Mouse (Mus musculus) MEL (cell line): ENCODE data around the gene Hmgb1. TPM values are rescaled to one million over a fixed set of nuclear protein-coding genes. Genes with fewer than 3 reads are reported as not detected.

Experiments used
- DNase-seq: peaks from one replicate; pipeline ENCODE4 v3.0.0; 2011; ENCODE audit warnings: low read depth, low spot score
- H3K27ac ChIP-seq: 2 replicates; pipeline ENCODE4 v1.5.1; 2012; ENCODE audit warnings: low read depth, mild to moderate bottlenecking, control low read depth, low read length, moderate library complexity; ENCODE audit not compliant: control insufficient read depth
- H3K27me3 ChIP-seq, 2 experiments: fragments of 150-350 bp in 1 of 2; sonication (generic) in 1 of 2; 2 replicates each; pipeline ENCODE4 v1.6.1; 2012; ENCODE audit warnings: low read length in 2 of 2, mild to moderate bottlenecking in 2 of 2, improper control_type of control experiment in 1 of 2, moderate library complexity in 1 of 2; ENCODE audit not compliant: insufficient read depth in 2 of 2, control insufficient read depth in 1 of 2
- H3K36me3 ChIP-seq, 2 experiments: 2 replicates each; pipeline ENCODE4 v1.6.1; 2012 to 2014; ENCODE audit warnings: low read length in 2 of 2, improper control_type of control experiment in 1 of 2, inconsistent platforms in 1 of 2, mild to moderate bottlenecking in 1 of 2; ENCODE audit not compliant: insufficient read depth in 2 of 2, control insufficient read depth in 1 of 2
- H3K4me1 ChIP-seq, 2 experiments: fragments of 150-350 bp in 1 of 2; sonication (generic) in 1 of 2; 2 replicates each; pipeline ENCODE4 v1.6.1; 2012; ENCODE audit warnings: low read length in 2 of 2, improper control_type of control experiment in 1 of 2, mild to moderate bottlenecking in 1 of 2; ENCODE audit not compliant: insufficient read depth in 2 of 2, control insufficient read depth in 1 of 2
- H3K4me3 ChIP-seq, 2 experiments: fragments of 150-350 bp in 1 of 2; sonication (generic) in 1 of 2; 2 replicates each; pipeline ENCODE4 v1.5.1; 2012; ENCODE audit warnings: low read depth in 2 of 2, low read length in 2 of 2, mild to moderate bottlenecking in 2 of 2, moderate library complexity in 2 of 2, control low read depth in 1 of 2, improper control_type of control experiment in 1 of 2; ENCODE audit not compliant: control insufficient read depth in 1 of 2, insufficient read depth in 1 of 2
- H3K79me2 ChIP-seq: 2 replicates; pipeline ENCODE4 v1.6.1; 2012; ENCODE audit warnings: mild to moderate bottlenecking, low read length, moderate library complexity; ENCODE audit not compliant: control insufficient read depth, poor library complexity, insufficient read depth
- H3K9ac ChIP-seq: 2 replicates; pipeline ENCODE4 v1.6.1; 2012; ENCODE audit warnings: low read depth, mild to moderate bottlenecking, control low read depth, low read length, moderate library complexity; ENCODE audit not compliant: control insufficient read depth, poor library complexity, severe bottlenecking
- H3K9me3 ChIP-seq: fragments of 150-350 bp; sonication (generic); replicated peaks from 2 replicates; pipeline ENCODE4 v1.6.1; 2012; ENCODE audit warnings: mild to moderate bottlenecking, low read length, improper control_type of control experiment, moderate library complexity; ENCODE audit not compliant: insufficient read depth
- BHLHE40 ChIP-seq: IDR thresholded peaks from 2 replicates; pipeline ENCODE4 v1.6.1; 2012; ENCODE audit warnings: low read depth, mild to moderate bottlenecking, inconsistent platforms, low read length, improper control_type of control experiment, borderline replicate concordance
- CHD1 ChIP-seq: IDR thresholded peaks from 2 replicates; pipeline ENCODE4 v1.6.1; 2012; ENCODE audit warnings: low read depth, mild to moderate bottlenecking, inconsistent platforms, low read length, improper control_type of control experiment
- CHD2 ChIP-seq: IDR thresholded peaks from 2 replicates; pipeline ENCODE4 v1.6.1; 2011; ENCODE audit warnings: low read length, improper control_type of control experiment
- ELF1 ChIP-seq: IDR thresholded peaks from 2 replicates; pipeline ENCODE4 v1.6.1; 2014; ENCODE audit warnings: low read depth, mild to moderate bottlenecking, inconsistent platforms, low read length, improper control_type of control experiment, moderate library complexity
- EP300 ChIP-seq, 2 experiments: IDR thresholded peaks; 2 replicates each; pipeline ENCODE4 v1.6.1; 2011; ENCODE audit warnings: improper control_type of control experiment in 2 of 2, low read length in 2 of 2, low read depth in 1 of 2, mild to moderate bottlenecking in 1 of 2
- ETS1 ChIP-seq: IDR thresholded peaks from 2 replicates; pipeline ENCODE4 v1.6.1; 2012; ENCODE audit warnings: low read depth, mild to moderate bottlenecking, inconsistent platforms, low read length, improper control_type of control experiment, moderate library complexity
- GABPA ChIP-seq: IDR thresholded peaks from 2 replicates; pipeline ENCODE4 v1.6.1; 2012; ENCODE audit warnings: low read depth, mild to moderate bottlenecking, inconsistent platforms, low read length, improper control_type of control experiment, moderate library complexity
- GATA1 ChIP-seq: IDR thresholded peaks from 2 replicates; pipeline ENCODE4 v1.6.1; 2011; ENCODE audit warnings: low read depth, low read length, improper control_type of control experiment
- MAFK ChIP-seq: IDR thresholded peaks from 2 replicates; pipeline ENCODE4 v1.6.1; 2011; ENCODE audit warnings: low read depth, mild to moderate bottlenecking, low read length, improper control_type of control experiment, borderline replicate concordance
- MEF2A ChIP-seq: IDR thresholded peaks from 2 replicates; pipeline ENCODE4 v1.6.1; 2014; ENCODE audit warnings: low read depth, mild to moderate bottlenecking, inconsistent platforms, low read length, improper control_type of control experiment; ENCODE audit not compliant: poor library complexity, insufficient replicate concordance, severe bottlenecking; ENCODE audit errors: extremely low read depth
- MYB ChIP-seq: IDR thresholded peaks from 2 replicates; pipeline ENCODE4 v1.6.1; 2011; ENCODE audit warnings: mild to moderate bottlenecking, low read depth, low read length, improper control_type of control experiment
- MYC ChIP-seq: IDR thresholded peaks from 2 replicates; pipeline ENCODE4 v1.6.1; 2011; ENCODE audit warnings: low read depth, mild to moderate bottlenecking, low read length, improper control_type of control experiment, moderate library complexity
- NRF1 ChIP-seq: IDR thresholded peaks from 2 replicates; pipeline ENCODE4 v1.6.1; 2014; ENCODE audit warnings: low read depth, mild to moderate bottlenecking, inconsistent platforms, low read length, improper control_type of control experiment, moderate library complexity; ENCODE audit not compliant: poor library complexity, insufficient read depth, severe bottlenecking
- POLR2A ChIP-seq, 2 experiments: IDR thresholded peaks; 2 replicates each; pipeline ENCODE4 v1.6.1; 2011 to 2012; ENCODE audit warnings: low read length in 2 of 2, mild to moderate bottlenecking in 2 of 2, control low read depth in 1 of 2, improper control_type of control experiment in 1 of 2, low read depth in 1 of 2, moderate library complexity in 1 of 2; ENCODE audit not compliant: control insufficient read depth in 1 of 2, insufficient read depth in 1 of 2, poor library complexity in 1 of 2
- RCOR1 ChIP-seq: IDR thresholded peaks from 2 replicates; pipeline ENCODE4 v1.6.1; 2012; ENCODE audit warnings: low read depth, mild to moderate bottlenecking, inconsistent platforms, low read length, improper control_type of control experiment
- SIN3A ChIP-seq: IDR thresholded peaks from 2 replicates; pipeline ENCODE4 v1.6.1; 2012; ENCODE audit warnings: low read length, improper control_type of control experiment, inconsistent platforms
- TAL1 ChIP-seq: IDR thresholded peaks from 2 replicates; pipeline ENCODE4 v1.6.1; 2012; ENCODE audit warnings: mild to moderate bottlenecking, inconsistent platforms, low read length, moderate library complexity, mixed read lengths
- TCF12 ChIP-seq: IDR thresholded peaks from 2 replicates; pipeline ENCODE4 v1.6.1; 2014; ENCODE audit warnings: low read depth, mild to moderate bottlenecking, inconsistent platforms, low read length, improper control_type of control experiment, moderate library complexity
- UBTF ChIP-seq: IDR thresholded peaks from 2 replicates; pipeline ENCODE4 v1.6.1; 2012; ENCODE audit warnings: low read depth, mild to moderate bottlenecking, inconsistent platforms, low read length, improper control_type of control experiment, moderate library complexity, borderline replicate concordance; ENCODE audit not compliant: insufficient read depth
- ZC3H11A ChIP-seq: IDR thresholded peaks from 2 replicates; pipeline ENCODE4 v1.6.1; 2012; ENCODE audit warnings: low read depth, mild to moderate bottlenecking, inconsistent platforms, low read length, improper control_type of control experiment
- ZKSCAN1 ChIP-seq: IDR thresholded peaks from 2 replicates; pipeline ENCODE4 v1.6.1; 2012; ENCODE audit warnings: low read depth, mild to moderate bottlenecking, inconsistent platforms, low read length, improper control_type of control experiment, moderate library complexity
- ZNF384 ChIP-seq: IDR thresholded peaks from 2 replicates; pipeline ENCODE4 v1.6.1; 2012; ENCODE audit warnings: low read depth, mild to moderate bottlenecking, inconsistent platforms, low read length, improper control_type of control experiment
- polyA plus RNA-seq, 2 experiments: library from polyadenylated mRNA; stranded (reverse) in 1 of 2; unstranded in 1 of 2; fragments of >175 nt in 1 of 2; fragments of >200 nt in 1 of 2; gene quantifications; 2 replicates each; pipeline versions ENCODE4 v1.2.1 to v1.2.4; 2012; ENCODE audit warnings: low replicate concordance in 2 of 2, low read depth in 1 of 2; ENCODE audit not compliant: insufficient read length in 2 of 2, insufficient read depth in 1 of 2, missing spikeins in 1 of 2
- total RNA-seq: library from RNA; depleted of rRNA; stranded (reverse); fragments of 300-350 nt; gene quantifications from 2 replicates; pipeline ENCODE4 v1.2.3, GENCODE M21; 2012

Hmgb1 gene
- total and polyA plus RNA-seq, 3 experiments: 600 to 678 TPM; not detected in 1

DNA sequence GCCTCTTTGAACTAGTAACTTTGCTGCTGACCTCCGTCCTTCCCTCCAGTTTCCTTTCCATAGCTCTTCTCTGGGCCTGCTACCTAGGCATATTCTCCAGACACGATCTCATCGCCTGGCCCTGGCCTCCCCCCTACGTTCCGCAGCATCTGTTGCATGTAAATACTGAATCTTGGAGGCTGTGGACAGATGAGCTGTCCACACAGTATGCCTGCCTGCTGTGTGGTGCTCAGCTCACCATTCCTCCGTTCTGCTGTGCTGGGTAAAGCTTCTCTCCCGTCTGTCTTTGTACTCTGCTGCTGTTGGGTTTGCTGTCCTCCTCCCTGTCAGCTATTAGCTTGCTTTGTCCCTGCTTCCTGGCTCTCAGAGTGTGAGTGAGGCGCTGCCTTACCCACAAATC is 21.0 kb upstream of the Hmgb1 start:
- H3K9ac ChIP-seq: no peak overlapping the region
- no peak for TF ChIP-seq ELF1
- no peak for TF ChIP-seq GATA1
- no peak for TF ChIP-seq POLR2A (IDR thresholded peaks at IDR 0.05; ENCODE audit: control insufficient read depth in 1 of 2, insufficient read depth in 1 of 2, low read depth in 1 of 2, low read length in 2 of 2, poor library complexity in 1 of 2)
- no peak for TF ChIP-seq SIN3A
- TF ChIP-seq ZC3H11A: no peak
- TF ChIP-seq UBTF: no peak
- TF ChIP-seq ETS1: no peak
- TF ChIP-seq NRF1: no peak
- no peak for TF ChIP-seq EP300 (IDR thresholded peaks at IDR 0.05; ENCODE audit: low read depth in 1 of 2, low read length in 2 of 2)
- TF ChIP-seq MAFK: no peak
- TF ChIP-seq MYB: no peak
- TF ChIP-seq TCF12: no peak
- TF ChIP-seq GABPA: no peak
- no peak for TF ChIP-seq MEF2A
- no peak for TF ChIP-seq CHD2
- TF ChIP-seq ZKSCAN1: no peak
- no peak for TF ChIP-seq BHLHE40
- TF ChIP-seq TAL1: no peak
- TF ChIP-seq CHD1: no peak
- TF ChIP-seq RCOR1: no peak
- H3K27ac ChIP-seq: no peak overlapping the region
- H3K27me3 ChIP-seq: no peaks in the 10 kb centered on the region
- no peak for DNase-seq
- H3K4me1 ChIP-seq: no peaks in the 10 kb centered on the region; a peak in 1 of 4 replicates
- no peaks in the 10 kb centered on the region for H3K9me3 ChIP-seq
- H3K4me3 ChIP-seq: no peak overlapping the region
- H3K79me2 ChIP-seq: peaks cover 9% of the 10 kb centered on the region
- H3K36me3 ChIP-seq: peaks cover 4 to 74% of the 10 kb centered on the region in 2 experiments; a peak in 3 of 4 replicates

DNA sequence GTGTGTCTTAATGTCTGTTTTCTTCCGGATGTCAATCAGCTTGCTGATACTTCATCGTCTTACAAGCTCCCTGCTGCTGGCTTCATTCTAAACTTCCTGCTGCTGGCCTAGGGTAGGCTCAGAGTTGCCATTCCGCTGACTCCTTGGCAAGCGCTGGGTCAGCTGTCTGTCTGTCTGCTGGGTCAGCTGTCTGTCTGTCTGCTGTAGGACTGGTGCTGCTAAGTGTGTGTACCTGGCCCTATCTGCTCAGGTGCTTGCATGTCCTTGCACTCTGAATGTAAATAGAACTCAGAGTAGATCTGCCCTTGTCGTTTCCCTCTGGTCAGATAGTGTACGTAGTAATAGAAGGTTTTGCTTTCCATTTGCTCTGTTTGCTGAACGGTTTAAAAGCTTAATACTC is 20.5 kb upstream of the Hmgb1 start:
- H3K4me3 ChIP-seq: no peak overlapping the region

More for the DNA sequence above, 20.5 kb upstream of the Hmgb1 start:
- peaks cover 9% of the 10 kb centered on the region for H3K79me2 ChIP-seq
- no peaks in the 10 kb centered on the region; a peak in 1 of 4 replicates for H3K4me1 ChIP-seq
- DNase-seq: no peak
- no peak for TF ChIP-seq MYC
- no peak for TF ChIP-seq ZNF384
- TF ChIP-seq MEF2A: no peak
- peaks cover 4 to 73% of the 10 kb centered on the region in 2 experiments; a peak in 3 of 4 replicates for H3K36me3 ChIP-seq
- H3K9ac ChIP-seq: no peak overlapping the region
- H3K9me3 ChIP-seq: no peaks in the 10 kb centered on the region
- H3K27me3 ChIP-seq: no peaks in the 10 kb centered on the region
- H3K27ac ChIP-seq: no peak overlapping the region
